Mouse (Mus musculus) thymus, adult 2 months (tissue): ENCODE measurements around the gene Fbxl3.

Experiments used
- CTCF ChIP-seq: fragments of 200-500 bp; IDR thresholded peaks from 2 replicates; pipeline ENCODE4 v1.5.1; 2012; ENCODE audit warnings: mild to moderate bottlenecking, control low read depth, low read length, moderate library complexity, borderline replicate concordance; ENCODE audit not compliant: control insufficient read depth, poor library complexity, insufficient read depth; ENCODE audit errors: extremely low read depth
- POLR2A ChIP-seq: fragments of 200-500 bp; IDR thresholded peaks from 2 replicates; pipeline ENCODE4 v1.6.1; 2012; ENCODE audit warnings: mild to moderate bottlenecking, low read length, control low read depth, moderate library complexity; ENCODE audit not compliant: control insufficient read depth, poor library complexity, insufficient read depth; ENCODE audit errors: extremely low read depth

DNA sequence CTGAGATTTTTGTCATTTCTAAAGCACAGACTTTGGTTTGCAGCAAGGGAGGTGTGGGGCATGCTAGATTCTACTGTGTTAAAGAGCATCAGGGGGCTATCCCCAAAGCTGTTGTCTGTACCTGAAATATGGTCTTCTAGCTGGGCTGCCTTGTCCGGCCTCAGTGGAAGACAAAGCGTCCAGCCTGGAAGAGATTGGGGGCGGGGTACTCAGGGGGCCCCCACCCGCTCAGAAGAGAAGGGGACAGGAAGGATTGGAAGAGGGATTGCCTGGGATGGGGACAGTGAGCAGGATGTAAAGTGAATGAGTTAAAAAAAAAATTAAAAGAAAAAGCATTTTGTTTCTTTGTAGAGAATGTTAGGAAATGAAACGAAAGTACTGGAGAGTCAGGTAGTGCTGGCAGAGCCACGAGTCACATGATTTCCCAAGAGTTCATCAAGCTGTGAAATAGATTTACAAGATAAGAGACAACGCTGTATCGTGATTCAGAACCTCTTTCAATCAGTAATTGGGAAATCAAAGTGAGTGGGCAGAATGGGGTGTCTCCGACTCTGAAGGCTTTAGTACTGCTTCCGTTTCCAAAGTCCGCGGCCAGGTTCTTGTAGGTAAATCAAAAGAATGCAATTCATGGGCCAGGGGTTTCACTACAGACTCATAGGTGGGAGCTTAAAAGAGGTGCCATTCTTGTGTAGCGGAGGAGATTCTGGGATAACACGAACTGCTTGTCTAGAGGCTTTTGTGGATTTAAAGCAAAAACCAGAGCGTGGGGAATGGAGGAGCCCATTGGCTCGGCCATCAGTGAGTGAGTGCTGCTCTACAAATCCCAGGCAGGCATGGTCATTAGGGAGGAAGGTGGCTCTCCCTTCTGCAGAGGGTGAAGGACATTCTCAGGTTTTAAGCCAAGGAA lies 21.1 kb downstream of the Fbxl3 start:
- TF ChIP-seq CTCF, result no peak
- no peak for TF ChIP-seq POLR2A
